Mouse (Mus musculus) intestine, embryonic 16.5 days (tissue): ENCODE data around the gene Mpig6b. TPM values are rescaled to one million over a fixed set of nuclear protein-coding genes. Genes with fewer than 3 reads are reported as not detected.

Source experiments
- ATAC-seq: fragments of 200-750 bp; cut with Nextera tagmentation; 2 replicates; pipeline ENCODE4 v1.8.0; 2017; ENCODE audit warnings: moderate TSS enrichment, moderate library complexity
- H3K27ac ChIP-seq: fragments of 300-500 bp; sonication (generic); 2 replicates; pipeline ENCODE4 v1.5.1; 2014; ENCODE audit warnings: mild to moderate bottlenecking, low read length
- H3K27me3 ChIP-seq: fragments of 300-500 bp; sonication (generic); replicated peaks from 2 replicates; pipeline ENCODE4 v1.6.1; 2014; ENCODE audit warnings: low read length, control low read depth, mixed read lengths; ENCODE audit not compliant: control insufficient read depth, insufficient read depth
- H3K36me3 ChIP-seq: fragments of 300-500 bp; sonication (generic); 2 replicates; pipeline ENCODE4 v1.6.1; 2014; ENCODE audit warnings: low read length, control low read depth; ENCODE audit not compliant: control insufficient read depth, insufficient read depth
- H3K4me1 ChIP-seq: fragments of 300-500 bp; sonication (generic); 2 replicates; pipeline ENCODE4 v1.6.1; 2014; ENCODE audit warnings: low read length, control low read depth, mixed read lengths; ENCODE audit not compliant: control insufficient read depth, insufficient read depth
- H3K4me2 ChIP-seq: fragments of 300-500 bp; sonication (generic); 2 replicates; pipeline ENCODE4 v1.6.1; 2014; ENCODE audit warnings: low read depth, low read length, control low read depth
- H3K4me3 ChIP-seq: fragments of 300-500 bp; sonication (generic); 2 replicates; pipeline ENCODE4 v1.5.1; 2014; ENCODE audit warnings: mild to moderate bottlenecking, low read length
- H3K9ac ChIP-seq: fragments of 300-500 bp; sonication (generic); 2 replicates; pipeline ENCODE4 v1.6.1; 2014; ENCODE audit warnings: low read depth, low read length
- H3K9me3 ChIP-seq: fragments of 300-500 bp; sonication (generic); 2 replicates; pipeline ENCODE4 v1.6.1; 2016; ENCODE audit warnings: low read length, control low read depth; ENCODE audit not compliant: control insufficient read depth
- WGBS: fragments of 180-500 bp; shearing (Covaris S2); extraction: QIAGEN DNeasy Blood & Tissue Kit; methylation state at CpG from one replicate; pipeline ENCODE4 v1.1.7; 2014; 5-methylcytosine and 5-hydroxymethylcytosine counted together
- polyA plus RNA-seq: library from polyadenylated mRNA; unstranded; fragments of >200 nt; fragmentation: Nextera tagmentation; extraction: Ambion mirVana; gene quantifications from 2 replicates; pipeline ENCODE4 v1.2.1, GENCODE M21; 2015

The Mpig6b gene
- polyA plus RNA-seq, result 0.37 and 0.40 TPM in 2 replicates

DNA sequence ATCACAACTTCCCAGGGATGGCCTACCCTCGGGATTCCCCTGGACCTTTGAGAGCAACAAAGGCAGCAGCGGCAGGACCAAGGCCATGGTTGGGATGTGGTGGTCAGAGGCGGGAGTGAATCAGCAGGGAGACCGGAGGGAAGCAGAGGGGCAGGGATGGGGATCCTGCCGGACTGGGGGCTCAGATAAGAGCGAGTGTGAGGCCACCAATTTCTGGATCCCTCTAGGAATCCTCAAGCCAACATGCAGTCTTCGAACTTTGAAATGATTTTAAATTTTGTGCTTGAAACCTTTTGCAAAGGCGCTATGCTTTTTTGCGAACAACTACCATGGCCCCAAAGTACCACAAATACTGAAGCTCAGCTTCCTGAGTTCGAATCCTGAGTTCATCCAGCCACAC, at the start of gene Mpig6b:
Gene Mpig6b (minus strand): TSS at position 101 of the 400 bp plus-strand sequence.
- Histone ChIP-seq H3K27me3 (no peaks in the 10 kb centered on the region; the same call in 1 of the 2 replicates), H3K4me2 (peak within 1 kb of the TSS; percentile 69), H3K4me1 (peaks cover 23% of the 10 kb centered on the region), H3K9ac (peak within 1 kb of the TSS; percentile 59), H3K9me3 (no peaks in the 10 kb centered on the region), H3K36me3 (no peaks in the 10 kb centered on the region), H3K4me3 (peak within 1 kb of the TSS; percentile 50), H3K27ac (peak within 1 kb of the TSS; percentile 79)
- 63% methylated on average over 10 of the region's 10 CpGs for WGBS
- no peak for ATAC-seq

DNA sequence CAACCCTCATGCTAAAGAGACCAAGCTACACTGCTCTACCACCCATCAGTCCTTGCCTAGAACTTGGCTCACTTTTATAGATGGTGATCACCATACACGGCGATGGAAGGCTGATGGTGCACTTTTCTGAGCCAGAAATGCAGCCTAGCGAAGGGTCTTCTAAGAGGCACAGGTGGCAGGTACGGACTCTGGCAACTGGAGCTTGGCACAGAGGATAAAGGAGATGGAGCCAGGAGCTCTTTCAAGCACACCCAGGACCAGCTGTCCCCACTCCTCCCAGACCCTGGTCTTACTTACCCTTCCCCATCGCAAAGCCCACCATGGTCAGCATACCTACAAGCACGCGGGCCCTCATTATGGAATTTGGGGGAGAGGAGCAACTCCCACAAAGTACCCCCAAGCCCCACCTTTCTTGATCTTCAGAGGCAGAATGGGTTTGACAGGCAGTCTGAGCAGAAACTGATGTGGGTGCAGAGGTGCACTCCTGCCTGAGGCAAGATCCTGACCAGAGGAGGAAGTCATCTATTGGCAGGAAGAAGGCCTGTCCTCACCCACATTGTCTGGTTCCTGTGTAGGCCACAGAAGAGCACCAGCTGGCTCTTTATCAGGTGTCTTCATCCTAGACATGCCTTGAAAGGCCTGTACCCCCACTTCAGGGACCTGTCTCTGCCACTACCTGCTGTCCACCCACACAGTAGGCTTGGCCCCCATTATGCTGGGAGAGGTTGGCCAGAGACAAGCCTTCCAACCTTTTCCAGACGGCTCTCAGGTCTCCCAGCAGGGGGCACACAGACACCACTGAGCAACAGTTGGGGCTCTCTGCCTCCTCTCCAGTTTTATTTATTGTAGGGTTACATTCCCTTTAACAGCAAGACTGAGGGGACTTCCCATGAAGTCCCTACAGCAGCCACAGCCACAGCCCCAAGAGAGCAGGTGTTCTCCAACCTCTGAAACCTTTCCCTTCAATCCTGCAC, 49.3 kb upstream of the Mpig6b start, which contains the start of gene Ly6g5b:
Gene Ly6g5b (minus strand): TSS at position 383 of the 974 bp plus-strand sequence.
- Histone ChIP-seq H3K4me1 (peaks cover 9% of the 10 kb centered on the region), H3K4me2 (no peak within 1 kb of the TSS), H3K27me3 (no peaks in the 10 kb centered on the region), H3K27ac (no peak within 1 kb of the TSS), H3K9me3 (no peaks in the 10 kb centered on the region), H3K9ac (no peak within 1 kb of the TSS), H3K4me3 (no peak within 1 kb of the TSS), H3K36me3 (peaks cover 6% of the 10 kb centered on the region; the same call in 1 of the 2 replicates)
- 86% methylated on average over 8 of the region's 8 CpGs for whole genome bisulfite sequencing
- no peak for ATAC-seq

DNA sequence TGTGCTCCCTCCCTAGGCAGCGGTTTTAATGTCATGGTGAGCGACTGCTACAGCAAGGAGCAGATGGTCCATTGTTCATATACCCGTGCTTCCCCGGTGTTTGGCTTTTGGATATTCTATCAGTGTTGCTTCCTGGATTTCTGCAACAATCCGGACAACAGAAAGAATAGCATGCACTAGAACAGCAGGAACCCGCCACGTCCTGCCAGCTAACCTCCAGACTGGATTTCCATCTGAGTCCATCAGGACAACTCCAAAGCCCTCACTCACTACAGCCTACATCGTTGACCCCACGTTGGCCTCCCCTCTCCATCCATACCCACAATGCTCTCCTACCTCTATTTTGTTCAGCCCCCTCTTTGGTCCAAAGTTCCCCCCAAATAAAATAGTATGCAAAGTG, 45.8 kb upstream of the Mpig6b start:
- Histone ChIP-seq H3K27me3 (no peaks in the 10 kb centered on the region), H3K4me1 (no peaks in the 10 kb centered on the region), H3K4me2 (no peak overlapping the region), H3K4me3 (no peak overlapping the region), H3K27ac (no peak overlapping the region), H3K36me3 (peaks cover 6% of the 10 kb centered on the region; the same call in 1 of the 2 replicates), H3K9ac (no peak overlapping the region), H3K9me3 (no peaks in the 10 kb centered on the region)
- 73% methylated on average over 9 of the region's 9 CpGs for WGBS
- no peak for ATAC-seq

DNA sequence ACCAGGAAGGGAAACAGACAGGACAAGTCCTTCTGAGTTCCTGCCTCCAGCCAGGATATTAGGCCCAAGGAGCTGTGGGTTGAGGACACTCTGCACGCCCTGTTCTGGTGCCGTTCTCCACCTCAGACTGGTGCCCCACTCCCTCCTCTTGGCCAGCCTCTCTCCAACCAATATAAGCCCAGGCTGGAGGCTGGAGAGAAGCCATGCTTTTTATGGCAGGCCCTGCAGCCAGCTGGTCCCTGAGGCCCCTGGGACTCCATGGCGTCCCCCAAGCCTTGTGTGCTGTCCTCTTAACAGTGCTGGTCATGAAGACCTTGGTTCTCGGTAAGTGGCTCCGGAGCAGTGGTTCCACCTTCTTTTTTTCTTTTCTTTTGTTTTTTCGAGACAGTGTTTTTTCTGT, 42.1 kb upstream of the Mpig6b start, which contains the start of gene Ly6g5c:
Gene Ly6g5c (plus strand): TSS at position 183 of the 400 bp plus-strand sequence.
- WGBS, result 82% methylated on average over 6 of the region's 6 CpGs
- Histone ChIP-seq H3K27ac (no peak within 1 kb of the TSS), H3K9me3 (no peaks in the 10 kb centered on the region), H3K4me2 (no peak within 1 kb of the TSS), H3K36me3 (0 out of 2 replicates have a peak, but pooled peaks cover 2% of the 10 kb centered on the region), H3K9ac (no peak within 1 kb of the TSS), H3K4me3 (no peak within 1 kb of the TSS), H3K27me3 (no peaks in the 10 kb centered on the region), H3K4me1 (peaks cover 4% of the 10 kb centered on the region)
- ATAC-seq, result no peak

DNA sequence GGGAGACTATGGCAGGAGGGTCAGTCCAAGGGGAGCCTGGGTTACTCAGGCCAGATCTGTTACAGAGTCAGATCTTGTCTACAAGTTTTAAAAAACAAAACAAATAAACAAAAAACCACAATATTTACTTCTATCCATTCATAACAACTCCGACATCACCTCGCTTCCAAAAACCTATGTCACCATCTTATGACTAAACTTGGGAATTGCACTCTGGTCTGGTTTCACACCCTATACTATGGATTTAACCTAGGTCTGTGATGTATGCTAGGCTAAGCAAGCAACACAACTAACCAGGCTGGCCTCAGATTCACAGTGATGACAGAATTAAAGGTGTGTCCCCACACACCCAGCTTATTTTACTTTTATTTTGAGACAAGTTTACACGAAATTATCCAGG, 40.5 kb upstream of the Mpig6b start:
- ATAC-seq, result no peak
- peaks cover 19% of the 10 kb centered on the region for H3K4me1 ChIP-seq
- no peak overlapping the region for H3K4me3 ChIP-seq
- no peak overlapping the region for H3K9ac ChIP-seq
- no peaks in the 10 kb centered on the region for H3K9me3 ChIP-seq
- 63% methylated on average over 3 of the region's 3 CpGs for WGBS
- H3K4me2 ChIP-seq, result no peak overlapping the region
- no peaks in the 10 kb centered on the region for H3K27me3 ChIP-seq
- peaks cover 7% of the 10 kb centered on the region; the same call in 1 of the 2 replicates for H3K36me3 ChIP-seq
- no peak overlapping the region for H3K27ac ChIP-seq

DNA sequence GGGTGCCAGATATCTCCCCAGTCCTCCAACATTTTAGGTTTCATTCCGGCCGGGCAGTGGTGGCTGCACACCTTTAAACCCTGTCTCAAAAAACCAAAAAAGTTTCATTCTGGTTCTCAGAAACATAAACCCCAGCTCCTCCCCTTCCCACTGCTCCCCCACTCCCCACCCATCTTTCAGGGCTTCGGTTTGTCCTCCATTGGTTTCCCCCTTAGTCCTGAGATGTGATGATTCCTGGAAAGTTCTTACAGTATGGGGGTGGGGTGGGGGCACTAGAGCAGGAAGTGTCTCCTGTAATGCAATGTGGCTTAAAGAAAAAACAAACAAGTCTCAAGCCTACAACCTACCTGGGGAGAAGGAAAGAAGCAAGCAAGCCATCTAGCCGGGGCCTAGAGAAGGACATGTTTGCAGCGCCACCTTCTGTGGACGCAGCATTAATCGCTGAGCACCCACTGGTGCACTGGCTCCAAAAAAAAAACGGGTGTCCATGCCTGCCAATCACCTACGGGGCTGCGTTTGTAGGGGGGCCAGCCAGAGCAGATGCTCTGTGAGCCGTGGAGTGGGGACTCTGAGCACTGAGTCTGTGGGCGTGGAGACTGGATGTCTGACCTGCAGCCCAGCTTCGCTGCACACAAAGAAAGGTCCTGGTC, 39.9 kb upstream of the Mpig6b start:
- no peak for ATAC-seq
- Histone ChIP-seq H3K4me2 (no peak overlapping the region), H3K27ac (no peak overlapping the region), H3K4me3 (no peak overlapping the region), H3K9ac (peak overlapping the region; percentile 39), H3K36me3 (peaks cover 11% of the 10 kb centered on the region), H3K27me3 (no peaks in the 10 kb centered on the region), H3K4me1 (peaks cover 20% of the 10 kb centered on the region), H3K9me3 (no peaks in the 10 kb centered on the region)
- 27% methylated on average over 13 of the region's 13 CpGs for WGBS

DNA sequence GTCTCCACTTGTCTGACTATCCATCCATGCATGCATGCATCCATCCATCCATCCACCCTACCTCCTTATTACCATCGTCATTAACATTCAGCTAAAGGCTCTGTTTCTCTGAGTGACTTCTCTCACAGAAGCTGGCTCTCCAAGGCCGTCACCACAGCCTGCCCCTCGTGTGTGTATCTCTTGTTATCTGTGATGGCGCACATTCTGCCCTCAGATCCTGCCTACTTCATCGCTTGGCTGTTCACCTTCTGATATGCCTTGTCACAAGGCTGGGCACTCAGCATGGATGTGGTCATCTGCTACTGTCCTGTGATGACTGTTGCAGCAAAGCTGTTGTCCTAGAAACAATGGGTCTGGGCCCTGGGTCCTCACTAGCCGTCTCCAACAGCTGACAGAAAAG, 38.8 kb upstream of the Mpig6b start:
- WGBS, result 75% methylated on average over 6 of the region's 6 CpGs
- ATAC-seq, result no peak
- no peak overlapping the region for H3K4me3 ChIP-seq
- no peak overlapping the region for H3K9ac ChIP-seq
- no peak overlapping the region for H3K27ac ChIP-seq
- H3K9me3 ChIP-seq, result no peaks in the 10 kb centered on the region
- peaks cover 16% of the 10 kb centered on the region for H3K36me3 ChIP-seq
- no peak overlapping the region for H3K4me2 ChIP-seq
- peaks cover 25% of the 10 kb centered on the region for H3K4me1 ChIP-seq
- H3K27me3 ChIP-seq, result no peaks in the 10 kb centered on the region

DNA sequence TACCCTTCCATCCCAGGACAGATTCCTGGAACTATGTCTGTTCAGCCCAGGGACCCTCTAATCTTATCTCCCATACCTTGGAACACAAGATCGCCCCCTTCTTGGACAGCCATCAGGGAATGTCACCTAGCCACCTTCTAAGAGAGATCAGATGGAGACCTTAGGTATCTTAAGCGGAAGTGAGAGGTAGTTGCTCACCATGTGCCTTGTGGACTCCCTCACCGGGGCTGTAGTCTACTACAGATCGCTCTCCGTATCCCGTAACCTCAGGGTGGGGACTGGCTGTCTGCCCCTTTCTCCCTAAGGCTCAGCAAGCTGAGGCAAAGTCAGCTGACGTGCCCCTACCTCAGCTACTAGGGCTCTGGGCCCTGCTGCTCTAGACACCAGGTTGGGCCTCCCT, 38.1 kb upstream of the Mpig6b start:
- Histone ChIP-seq H3K4me1 (peaks cover 28% of the 10 kb centered on the region), H3K27ac (peak overlapping the region; percentile 85), H3K4me2 (no peak overlapping the region), H3K9ac (0 out of 2 replicates have a peak overlapping the region, but pooled peaks have one; percentile 30), H3K9me3 (no peaks in the 10 kb centered on the region), H3K27me3 (no peaks in the 10 kb centered on the region), H3K4me3 (no peak overlapping the region), H3K36me3 (peaks cover 16% of the 10 kb centered on the region)
- WGBS, result 83% methylated on average over 7 of the region's 7 CpGs
- ATAC-seq, result no peak

DNA sequence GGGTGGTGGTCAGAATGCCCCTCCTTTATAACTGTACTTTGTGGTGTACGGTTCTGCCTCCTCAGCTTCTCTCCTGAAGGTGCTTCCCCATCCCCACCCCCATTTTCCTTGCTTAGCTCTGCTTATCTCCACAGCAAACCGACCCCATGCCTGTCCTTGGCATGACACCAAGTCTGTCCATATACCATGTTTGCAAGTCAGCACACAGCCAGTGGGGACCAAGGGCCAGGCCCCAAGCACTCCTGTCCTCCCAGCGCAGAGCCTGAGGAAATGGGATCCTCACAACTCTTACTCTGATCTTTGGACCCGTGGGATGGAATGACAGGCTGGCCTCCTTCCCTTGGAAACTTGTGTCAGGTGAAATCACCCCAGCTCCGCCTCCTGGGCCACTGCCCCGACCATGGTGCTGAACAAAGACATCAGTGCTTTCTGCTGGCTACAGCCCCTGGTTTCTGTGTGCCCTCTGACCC, 37.3 kb upstream of the Mpig6b start:
- H3K27ac ChIP-seq, result peak overlapping the region; percentile 85
- peaks cover 28% of the 10 kb centered on the region for H3K4me1 ChIP-seq
- H3K9ac ChIP-seq, result peak overlapping the region; percentile 41
- 53% methylated on average over 6 of the region's 6 CpGs for WGBS
- H3K36me3 ChIP-seq, result peaks cover 16% of the 10 kb centered on the region
- no peak overlapping the region for H3K4me3 ChIP-seq
- H3K9me3 ChIP-seq, result no peaks in the 10 kb centered on the region
- no peaks in the 10 kb centered on the region for H3K27me3 ChIP-seq
- peak; percentile 77 for ATAC-seq
- H3K4me2 ChIP-seq, result no peak overlapping the region
